Mouse (Mus musculus) 3T3-L1 (cell line): ENCODE data around the gene Fsd2.
A peak's percentile ranks its signal among the peaks of the same experiment; 100 is the strongest.

Experiments used
- DNase-seq: peaks from one replicate; pipeline ENCODE4 v3.0.0-alpha.2; 2015; ENCODE audit warnings: low read depth, low spot score

Gene Fsd2

GRCm38 (mm10) chr7:81566892-81567291 is at the start of gene Fsd2:
Gene Fsd2 (minus strand): TSS chr7:81566944.
- no peak for DNase-seq

- DNase-seq: no peak
Measured at GRCm38 (mm10) chr7:81615031-81615430, 48.3 kb upstream of the Fsd2 start.

GRCm38 (mm10) chr7:81612856-81613635 is 46.3 kb upstream of the Fsd2 start:
- no peak for DNase-seq

GRCm38 (mm10) chr7:81610125-81610524 is 43.4 kb upstream of the Fsd2 start:
- DNase-seq: no peak

- DNase-seq: no peak
Measured at GRCm38 (mm10) chr7:81606452-81606851, 39.7 kb upstream of the Fsd2 start.

GRCm38 (mm10) chr7:81605489-81605888 is 38.7 kb upstream of the Fsd2 start:
- DNase-seq: no peak

- DNase-seq: no peak
Measured at GRCm38 (mm10) chr7:81604991-81605390, 38.2 kb upstream of the Fsd2 start.

- DNase-seq: no peak
Measured at GRCm38 (mm10) chr7:81599379-81600280, 32.9 kb upstream of the Fsd2 start.

- no peak for DNase-seq
Measured at GRCm38 (mm10) chr7:81597660-81598059, 30.9 kb upstream of the Fsd2 start.

- no peak for DNase-seq
Measured at GRCm38 (mm10) chr7:81596086-81596485, 29.3 kb upstream of the Fsd2 start.

GRCm38 (mm10) chr7:81595056-81595455 is 28.3 kb upstream of the Fsd2 start:
- no peak for DNase-seq

- DNase-seq: no peak
Measured at GRCm38 (mm10) chr7:81593387-81593786, 26.6 kb upstream of the Fsd2 start.

- DNase-seq: no peak
Measured at GRCm38 (mm10) chr7:81592686-81593085, 25.9 kb upstream of the Fsd2 start.

GRCm38 (mm10) chr7:81587238-81587637 is 20.5 kb upstream of the Fsd2 start:
- DNase-seq: no peak

GRCm38 (mm10) chr7:81585326-81585725 is 18.6 kb upstream of the Fsd2 start:
- no peak for DNase-seq

- DNase-seq: peak; percentile 2
Measured at GRCm38 (mm10) chr7:81583512-81583911, 16.8 kb upstream of the Fsd2 start.

- DNase-seq: no peak
Measured at GRCm38 (mm10) chr7:81579312-81579711, 12.6 kb upstream of the Fsd2 start.

- DNase-seq: no peak
Measured at GRCm38 (mm10) chr7:81578413-81578812, 11.7 kb upstream of the Fsd2 start.

GRCm38 (mm10) chr7:81577872-81578271 is 11.1 kb upstream of the Fsd2 start:
- DNase-seq: no peak

GRCm38 (mm10) chr7:81575606-81576005 is 8.9 kb upstream of the Fsd2 start:
- DNase-seq: no peak

GRCm38 (mm10) chr7:81573821-81574220 is 7.1 kb upstream of the Fsd2 start:
- DNase-seq: no peak

GRCm38 (mm10) chr7:81573397-81573796 is 6.7 kb upstream of the Fsd2 start:
- peak; percentile 71 for DNase-seq
